Mouse (Mus musculus) layer of hippocampus, postnatal 14 days (tissue): ENCODE results near the gene Clps. TPM values are rescaled to one million over a fixed set of nuclear protein-coding genes. Genes with fewer than 3 reads are reported as not detected.

ENCODE experiments used
- DNase-seq, 2 experiments: peaks; one replicate each; pipeline ENCODE4 v3.0.0; 2021 to 2022; ENCODE audit warnings: low spot score in 2 of 2, mixed read lengths in 1 of 2
- long read RNA-seq, 2 experiments: library from polyadenylated mRNA; stranded (forward); transcript quantifications; one replicate each; pipeline ENCODE4 v2.0.0; 2021
- total RNA-seq, 2 experiments: library from RNA; stranded (reverse); gene quantifications; 2 replicates each; pipeline ENCODE4 v1.2.3; 2021

Gene Clps
- not detected for total RNA-seq
- long read RNA-seq, experiment 1, partial matches to known transcripts: 0 of 1 reads
- long read RNA-seq, experiment 1, other reads (novel, unspliced or antisense): 1 of 1 reads
- long read RNA-seq, experiment 2, partial matches to known transcripts: 0 of 2 reads
- long read RNA-seq, experiment 2, other reads (novel, unspliced or antisense): 2 of 2 reads

- DNase-seq: no peak
Observed at GRCm38 (mm10) chr17:28560598-28560997, at the start of gene Clps. Gene Clps, minus strand, starts transcription at chr17:28560766.

GRCm38 (mm10) chr17:28609543-28609942 is 49.0 kb upstream of the Clps start:
- no peak for DNase-seq

- no peak for DNase-seq
Observed at GRCm38 (mm10) chr17:28601557-28602250, 41.1 kb upstream of the Clps start.

GRCm38 (mm10) chr17:28600780-28601179 is 40.2 kb upstream of the Clps start:
- DNase-seq: no peak

GRCm38 (mm10) chr17:28593965-28594364 is 33.4 kb upstream of the Clps start:
- no peak for DNase-seq

GRCm38 (mm10) chr17:28592998-28593397 is 32.4 kb upstream of the Clps start:
- DNase-seq: peak; percentile 69 to 75

GRCm38 (mm10) chr17:28591476-28591875 is 30.9 kb upstream of the Clps start:
- DNase-seq: no peak

GRCm38 (mm10) chr17:28590596-28590995 is 30.0 kb upstream of the Clps start:
- no peak for DNase-seq

GRCm38 (mm10) chr17:28588591-28588990 is 28.0 kb upstream of the Clps start:
- DNase-seq: no peak

- no peak for DNase-seq
Observed at GRCm38 (mm10) chr17:28586509-28586908, 25.9 kb upstream of the Clps start.

GRCm38 (mm10) chr17:28581056-28581455 is 20.5 kb upstream of the Clps start:
- no peak for DNase-seq

GRCm38 (mm10) chr17:28580396-28580795 is 19.8 kb upstream of the Clps start:
- no peak for DNase-seq

- DNase-seq: no peak
Observed at GRCm38 (mm10) chr17:28575244-28576125, 14.9 kb upstream of the Clps start, which contains the start of gene Lhfpl5. Gene Lhfpl5, plus strand, starts transcription at chr17:28575641.

GRCm38 (mm10) chr17:28572941-28573340 is 12.4 kb upstream of the Clps start:
- DNase-seq: no peak

GRCm38 (mm10) chr17:28572521-28572920 is 12.0 kb upstream of the Clps start:
- DNase-seq: no peak

- DNase-seq: no peak
Observed at GRCm38 (mm10) chr17:28571868-28572267, 11.3 kb upstream of the Clps start.

GRCm38 (mm10) chr17:28567541-28567940 is 7.0 kb upstream of the Clps start:
- DNase-seq: no peak

- no peak for DNase-seq
Observed at GRCm38 (mm10) chr17:28565181-28565580, 4.6 kb upstream of the Clps start.

- DNase-seq: no peak
Observed at GRCm38 (mm10) chr17:28561613-28562012, 1.0 kb upstream of the Clps start.

GRCm38 (mm10) chr17:28557772-28558171 is 2.8 kb downstream of the Clps start:
- DNase-seq: no peak

- no peak for DNase-seq
Observed at GRCm38 (mm10) chr17:28556635-28557396, 3.8 kb downstream of the Clps start.
